Comparison of ENCODE assay signal across 21 mouse cellular contexts in the genomic region with DNA sequence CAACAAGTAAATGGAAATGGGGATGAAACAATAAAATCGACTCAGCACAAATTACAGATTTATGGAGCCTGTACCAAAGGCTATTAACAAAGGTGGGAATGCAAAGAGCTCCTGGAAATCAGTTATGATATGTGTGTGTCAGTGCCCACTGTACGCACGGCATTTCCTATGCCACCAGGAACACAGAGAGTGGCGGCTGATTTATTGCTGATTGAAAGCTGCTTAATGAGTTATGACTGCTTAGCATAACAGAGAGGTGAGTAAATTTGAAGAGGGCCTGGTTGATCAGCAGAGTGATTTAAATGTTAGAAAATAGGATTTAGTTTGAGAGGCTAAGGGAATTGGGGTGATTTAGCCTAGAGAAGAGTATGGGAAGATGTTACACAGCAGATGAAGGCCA.
DNase-seq lines count a peak whose midpoint lies in the region; ATAC-seq and TF ChIP-seq lines count a peak whose summit lies in the region.
"Had no signal": no experiment of that assay in that cellular context is flagged by ENCODE, and none has a peak within 500 bp of the region (broad histone marks: within the 10 kb centered on the region; RNA-seq: fewer than 3 reads in every experiment).

No protein-coding gene starts in this region.

- peak; percentile 36; the same call in 1 of the 2 replicates for ATAC-seq in forebrain, embryonic 12.5 days (ENCODE audit: low FRiP score)
- ATAC-seq in forebrain, embryonic 16.5 days, result no peak
- ATAC-seq in midbrain, embryonic 13.5 days, result peak; percentile 75
- ATAC-seq in midbrain, postnatal 0 days (ENCODE audit: low FRiP score), result no peak
- ATAC-seq in neural tube, embryonic 12.5 days (ENCODE audit: low FRiP score, low read depth), result 0 out of 2 replicates have a peak, but pooled peaks have one; percentile 13
- no peak for ATAC-seq in neural tube, embryonic 15.5 days (ENCODE audit: low FRiP score)
- ATAC-seq: activated CD4-positive, CD25-positive, alpha-beta regulatory T cell, adult 4 months; forebrain, embryonic 14.5 days; hindbrain, embryonic 16.5 days had no signal

- H3K4me1 ChIP-seq in forebrain, embryonic 12.5 days, result no peaks in the 10 kb centered on the region
- H3K4me1 ChIP-seq in forebrain, embryonic 16.5 days (replicated peaks; ENCODE audit: control insufficient read depth, insufficient read depth, low read length), result no peaks in the 10 kb centered on the region
- 0 out of 2 replicates have a peak, but pooled peaks cover 2% of the 10 kb centered on the region for H3K4me1 ChIP-seq in midbrain, embryonic 13.5 days (replicated peaks)
- H3K4me1 ChIP-seq in midbrain, postnatal 0 days (ENCODE audit: insufficient read depth, low read length), result no peaks in the 10 kb centered on the region
- no peaks in the 10 kb centered on the region for H3K4me1 ChIP-seq in neural tube, embryonic 12.5 days
- no peaks in the 10 kb centered on the region for H3K4me1 ChIP-seq in neural tube, embryonic 15.5 days
- H3K4me1 ChIP-seq: forebrain, embryonic 10.5 days; heart, embryonic 10.5 days; heart, embryonic 13.5 days had no signal

- WGBS in forebrain, embryonic 12.5 days, result 88% methylated on average over 4 of the region's 4 CpGs
- WGBS in forebrain, embryonic 16.5 days, result 78% methylated on average over 4 of the region's 4 CpGs
- 71% methylated on average over 4 of the region's 4 CpGs for WGBS in midbrain, embryonic 13.5 days
- 74% methylated on average over 4 of the region's 4 CpGs for WGBS in midbrain, postnatal 0 days
- WGBS in neural tube, embryonic 12.5 days, result 77% methylated on average over 4 of the region's 4 CpGs
- 57% methylated on average over 4 of the region's 4 CpGs for WGBS in neural tube, embryonic 15.5 days

- H3K9ac ChIP-seq in forebrain, embryonic 12.5 days, result no peak overlapping the region
- H3K9ac ChIP-seq in forebrain, embryonic 16.5 days (replicated peaks; ENCODE audit: low read depth, low read length), result no peak overlapping the region
- no peak overlapping the region for H3K9ac ChIP-seq in midbrain, embryonic 13.5 days (replicated peaks)
- H3K9ac ChIP-seq in midbrain, postnatal 0 days (replicated peaks; ENCODE audit: low read length, poor library complexity, severe bottlenecking), result no peak overlapping the region
- H3K9ac ChIP-seq in neural tube, embryonic 12.5 days, result no peak overlapping the region
- no peak overlapping the region for H3K9ac ChIP-seq in neural tube, embryonic 15.5 days (replicated peaks)
- H3K9ac ChIP-seq: heart, embryonic 13.5 days had no signal

- H3K27me3 ChIP-seq in forebrain, embryonic 12.5 days, result no peaks in the 10 kb centered on the region
- H3K27me3 ChIP-seq in forebrain, embryonic 16.5 days (replicated peaks; ENCODE audit: control insufficient read depth, insufficient read depth, low read length), result no peaks in the 10 kb centered on the region
- no peaks in the 10 kb centered on the region for H3K27me3 ChIP-seq in midbrain, embryonic 13.5 days
- no peaks in the 10 kb centered on the region for H3K27me3 ChIP-seq in midbrain, postnatal 0 days (ENCODE audit: insufficient read depth, low read length)
- no peaks in the 10 kb centered on the region for H3K27me3 ChIP-seq in neural tube, embryonic 12.5 days (replicated peaks)
- H3K27me3 ChIP-seq in neural tube, embryonic 15.5 days (replicated peaks), result no peaks in the 10 kb centered on the region
- H3K27me3 ChIP-seq: heart, embryonic 13.5 days had no signal

- no peak overlapping the region for H3K27ac ChIP-seq in forebrain, embryonic 12.5 days
- no peak overlapping the region for H3K27ac ChIP-seq in forebrain, embryonic 16.5 days (ENCODE audit: low read length)
- H3K27ac ChIP-seq in midbrain, embryonic 13.5 days, result no peak overlapping the region
- H3K27ac ChIP-seq in midbrain, postnatal 0 days (ENCODE audit: low read depth, low read length), result no peak overlapping the region
- no peak overlapping the region for H3K27ac ChIP-seq in neural tube, embryonic 12.5 days
- no peak overlapping the region for H3K27ac ChIP-seq in neural tube, embryonic 15.5 days (replicated peaks)
- H3K27ac ChIP-seq: forebrain, embryonic 10.5 days; heart, adult 2 months; heart, embryonic 10.5 days; heart, embryonic 13.5 days had no signal

- no peak overlapping the region for H3K4me3 ChIP-seq in forebrain, embryonic 12.5 days (replicated peaks)
- no peak overlapping the region for H3K4me3 ChIP-seq in forebrain, embryonic 16.5 days (replicated peaks; ENCODE audit: low read length)
- H3K4me3 ChIP-seq in midbrain, embryonic 13.5 days (replicated peaks), result no peak overlapping the region
- no peak overlapping the region for H3K4me3 ChIP-seq in midbrain, postnatal 0 days (ENCODE audit: low read depth, low read length)
- no peak overlapping the region for H3K4me3 ChIP-seq in neural tube, embryonic 12.5 days
- no peak overlapping the region for H3K4me3 ChIP-seq in neural tube, embryonic 15.5 days (replicated peaks)
- H3K4me3 ChIP-seq: forebrain, embryonic 10.5 days; heart, adult 2 months; heart, embryonic 10.5 days; heart, embryonic 13.5 days had no signal

- H3K9me3 ChIP-seq in forebrain, embryonic 12.5 days, result no peaks in the 10 kb centered on the region
- H3K9me3 ChIP-seq in forebrain, embryonic 16.5 days (ENCODE audit: control insufficient read depth, low read length), result no peaks in the 10 kb centered on the region
- H3K9me3 ChIP-seq in midbrain, embryonic 13.5 days, result no peaks in the 10 kb centered on the region
- H3K9me3 ChIP-seq in midbrain, postnatal 0 days (ENCODE audit: low read length), result no peaks in the 10 kb centered on the region
- H3K9me3 ChIP-seq in neural tube, embryonic 12.5 days, result no peaks in the 10 kb centered on the region
- H3K9me3 ChIP-seq in neural tube, embryonic 15.5 days (replicated peaks), result no peaks in the 10 kb centered on the region
- H3K9me3 ChIP-seq: forebrain, embryonic 10.5 days; heart, embryonic 10.5 days; heart, embryonic 13.5 days had no signal

- TF ChIP-seq CTCF in midbrain, postnatal 0 days (IDR thresholded peaks at IDR 0.05), result no peak

- no peaks in the 10 kb centered on the region for H3K36me3 ChIP-seq in forebrain, embryonic 12.5 days (replicated peaks)
- no peaks in the 10 kb centered on the region for H3K36me3 ChIP-seq in forebrain, embryonic 16.5 days (ENCODE audit: control insufficient read depth, insufficient read depth)
- H3K36me3 ChIP-seq in midbrain, embryonic 13.5 days, result no peaks in the 10 kb centered on the region
- no peaks in the 10 kb centered on the region for H3K36me3 ChIP-seq in midbrain, postnatal 0 days (ENCODE audit: insufficient read depth, low read length)
- no peaks in the 10 kb centered on the region for H3K36me3 ChIP-seq in neural tube, embryonic 12.5 days
- H3K36me3 ChIP-seq in neural tube, embryonic 15.5 days, result no peaks in the 10 kb centered on the region
- H3K36me3 ChIP-seq: forebrain, embryonic 10.5 days; heart, embryonic 10.5 days; heart, embryonic 13.5 days had no signal

- no peak overlapping the region for H3K4me2 ChIP-seq in forebrain, embryonic 12.5 days
- H3K4me2 ChIP-seq in forebrain, embryonic 16.5 days (ENCODE audit: low read length), result no peak overlapping the region
- H3K4me2 ChIP-seq in midbrain, embryonic 13.5 days (replicated peaks), result no peak overlapping the region
- H3K4me2 ChIP-seq in midbrain, postnatal 0 days (ENCODE audit: low read depth, low read length, poor library complexity, severe bottlenecking), result no peak overlapping the region
- H3K4me2 ChIP-seq in neural tube, embryonic 12.5 days (replicated peaks), result no peak overlapping the region
- H3K4me2 ChIP-seq in neural tube, embryonic 15.5 days, result no peak overlapping the region
- H3K4me2 ChIP-seq: heart, embryonic 13.5 days had no signal

- DNase-seq in midbrain, postnatal 0 days (ENCODE audit: low spot score), result no peak
- DNase-seq: adrenal gland, adult 8-10 months; adrenal gland, postnatal 25 days; cerebellum, adult 18-20 months; cerebellum, adult 9-10 months; cerebellum, postnatal 14 days; gastrocnemius, postnatal 36 days; heart, adult 2 months; heart, postnatal 14 days; heart, postnatal 4 days had no signal

Comparison
In these comparisons a context has a peak if more than half of its experiments do, and no peak if none do; other contexts are left out.
1. ATAC-seq: peak in forebrain, embryonic 12.5 days (single experiment), midbrain, embryonic 13.5 days (single experiment) and neural tube, embryonic 12.5 days (single experiment); none in forebrain, embryonic 16.5 days (single experiment), midbrain, postnatal 0 days (single experiment) and neural tube, embryonic 15.5 days (single experiment).